Mouse (Mus musculus) liver, adult 2 months (tissue): Measurements from ENCODE around the gene Gm11032. TPM values are rescaled to one million over a fixed set of nuclear protein-coding genes. Genes with fewer than 3 reads are reported as not detected.
"Not testable (repeated sequence)": the region's sequence is repeated elsewhere in the genome, so short reads cannot be mapped to it uniquely, and the experiment has no call there.

Source experiments
- DNase-seq: peaks from one replicate; pipeline ENCODE4 v3.0.0-alpha.2; 2011; ENCODE audit warnings: low read depth, low spot score; ENCODE audit errors: extremely low read depth
- H3K27ac ChIP-seq: fragments of 200-500 bp; replicated peaks from 2 replicates; pipeline ENCODE4 v1.5.1; 2012; ENCODE audit warnings: low read depth, mild to moderate bottlenecking, control low read depth, inconsistent platforms, low read length; ENCODE audit not compliant: insufficient read depth
- H3K27me3 ChIP-seq: fragments of 200-500 bp; 2 replicates; pipeline ENCODE4 v1.6.1; 2012; ENCODE audit warnings: mild to moderate bottlenecking, moderate library complexity, low read length, inconsistent platforms; ENCODE audit not compliant: control insufficient read depth, insufficient read depth
- H3K36me3 ChIP-seq: fragments of 200-500 bp; 2 replicates; pipeline ENCODE4 v1.6.1; 2012; ENCODE audit warnings: low read length, inconsistent platforms; ENCODE audit not compliant: control insufficient read depth, insufficient read depth
- H3K4me1 ChIP-seq: fragments of 200-500 bp; 2 replicates; pipeline ENCODE4 v1.6.1; 2011; ENCODE audit warnings: low read length; ENCODE audit not compliant: control insufficient read depth, insufficient read depth
- H3K4me3 ChIP-seq: fragments of 200-500 bp; 2 replicates; pipeline ENCODE4 v1.5.1; 2011; ENCODE audit warnings: low read depth, mild to moderate bottlenecking, control low read depth, low read length, moderate library complexity; ENCODE audit not compliant: insufficient read depth
- H3K79me2 ChIP-seq: fragments of 200-500 bp; 2 replicates; pipeline ENCODE4 v1.6.1; 2012; ENCODE audit warnings: inconsistent platforms, mild to moderate bottlenecking, low read length, moderate library complexity; ENCODE audit not compliant: control insufficient read depth, insufficient read depth
- H3K9ac ChIP-seq: fragments of 200-500 bp; 2 replicates; pipeline ENCODE4 v1.6.1; 2012; ENCODE audit warnings: low read depth, mild to moderate bottlenecking, control low read depth, inconsistent platforms, low read length
- CTCF ChIP-seq: fragments of 200-500 bp; IDR thresholded peaks from 2 replicates; pipeline ENCODE4 v1.5.1; 2011; ENCODE audit warnings: low read depth, low read length, control low read depth
- POLR2A ChIP-seq: fragments of 200-500 bp; IDR thresholded peaks from 2 replicates; pipeline ENCODE4 v1.6.1; 2011; ENCODE audit warnings: low read length, control low read depth; ENCODE audit not compliant: insufficient read depth; ENCODE audit errors: extremely low read depth
- WGBS: fragments of 180-500 bp; shearing (Covaris S2); methylation state at CpG from one replicate; pipeline ENCODE4 v1.1.7; 2018; 5-methylcytosine and 5-hydroxymethylcytosine counted together
- polyA plus RNA-seq: library from polyadenylated mRNA; depleted of rRNA; stranded (reverse); fragments of >200 nt; gene quantifications from 2 replicates; pipeline ENCODE4 v1.2.3, GENCODE M21; 2012
- total RNA-seq: library from RNA; depleted of rRNA; stranded (reverse); fragments of >200 nt; gene quantifications from 2 replicates; pipeline ENCODE4 v1.2.3, GENCODE M21; 2014

Gene Gm11032
- total and polyA plus RNA-seq, 2 experiments = not detected

GRCm38 (mm10) chr11:4638261-4638660 lies 18.4 kb downstream of the Gm11032 start:
- TF ChIP-seq CTCF = no peak
- no peak for TF ChIP-seq POLR2A
- Histone ChIP-seq H3K36me3 (peaks cover 10% of the 10 kb centered on the region), H3K9ac (peak overlapping the region; percentile 85; the same call in 1 of the 2 replicates), H3K79me2 (peaks cover 16% of the 10 kb centered on the region; the same call in 1 of the 2 replicates), H3K27ac (peak overlapping the region; percentile 80; the same call in 1 of the 2 replicates), H3K4me1 (peaks cover 9% of the 10 kb centered on the region), H3K27me3 (no peaks in the 10 kb centered on the region), H3K4me3 (peak overlapping the region; percentile 94)
- 8% methylated on average over 7 of the region's 7 CpGs for WGBS
- no peak for DNase-seq

GRCm38 (mm10) chr11:4641185-4641584 lies 21.3 kb downstream of the Gm11032 start:
- Histone ChIP-seq H3K36me3 (peaks cover 10% of the 10 kb centered on the region), H3K4me1 (peaks cover 9% of the 10 kb centered on the region), H3K27ac (no peak overlapping the region), H3K4me3 (no peak overlapping the region), H3K9ac (no peak overlapping the region), H3K27me3 (no peaks in the 10 kb centered on the region), H3K79me2 (peaks cover 16% of the 10 kb centered on the region; the same call in 1 of the 2 replicates)
- TF ChIP-seq POLR2A (no peak), CTCF (no peak)
- no peak for DNase-seq

DNA sequence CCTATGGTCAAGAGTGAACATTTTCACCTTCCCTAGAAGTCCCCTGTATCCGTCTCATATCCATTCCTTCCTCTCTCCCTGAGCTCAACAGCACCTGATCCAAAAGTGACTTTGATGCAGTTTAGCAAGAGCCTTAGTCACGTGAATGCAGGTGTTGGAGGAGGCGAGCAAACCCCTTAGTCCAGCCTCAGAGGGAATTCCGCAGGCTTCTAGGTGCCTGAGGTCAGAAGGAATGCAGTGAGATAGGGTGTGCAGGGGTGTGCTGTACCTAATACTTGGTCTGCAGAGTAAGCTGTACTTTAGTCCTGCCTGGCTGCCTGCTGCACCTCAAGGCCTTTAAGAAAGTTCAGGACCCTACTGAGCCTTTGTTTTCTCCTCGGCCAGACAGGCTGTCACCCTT lies 23.9 kb downstream of the Gm11032 start:
- no peak overlapping the region for H3K9ac ChIP-seq
- peaks cover 15% of the 10 kb centered on the region; the same call in 1 of the 2 replicates for H3K79me2 ChIP-seq
- no peak for TF ChIP-seq POLR2A
- no peak for TF ChIP-seq CTCF
- H3K27ac ChIP-seq = no peak overlapping the region
- 89% methylated on average over 5 of the region's 5 CpGs for WGBS
- no peak overlapping the region for H3K4me3 ChIP-seq
- DNase-seq = no peak
- peaks cover 2% of the 10 kb centered on the region for H3K4me1 ChIP-seq
- no peaks in the 10 kb centered on the region for H3K27me3 ChIP-seq
- peaks cover 24% of the 10 kb centered on the region for H3K36me3 ChIP-seq

GRCm38 (mm10) chr11:4645180-4645579 lies 25.3 kb downstream of the Gm11032 start:
- peaks cover 37% of the 10 kb centered on the region for H3K36me3 ChIP-seq
- not testable (repeated sequence) for H3K79me2 ChIP-seq

GRCm38 (mm10) chr11:4646409-4646808 lies 26.5 kb downstream of the Gm11032 start:
- WGBS = 73% methylated on average over 9 of the region's 9 CpGs

More at GRCm38 (mm10) chr11:4645180-4645579, 25.3 kb downstream of the Gm11032 start:
- H3K9ac ChIP-seq, H3K4me3 ChIP-seq, H3K27ac ChIP-seq, H3K4me1 ChIP-seq, DNase-seq, H3K27me3 ChIP-seq: not testable (repeated sequence)
- WGBS = 94% methylated on average over 6 of the region's 6 CpGs

GRCm38 (mm10) chr11:4659818-4660217 lies 40.0 kb downstream of the Gm11032 start:
- H3K4me1 ChIP-seq = peaks cover 10% of the 10 kb centered on the region
- TF ChIP-seq POLR2A = no peak
- no peak for TF ChIP-seq CTCF
- H3K27me3 ChIP-seq = no peaks in the 10 kb centered on the region
- no peak overlapping the region for H3K27ac ChIP-seq
- H3K4me3 ChIP-seq = no peak overlapping the region
- H3K79me2 ChIP-seq = no peaks in the 10 kb centered on the region
- WGBS = 88% methylated on average over 1 of the region's 1 CpGs
- DNase-seq = no peak
- no peak overlapping the region for H3K9ac ChIP-seq
- H3K36me3 ChIP-seq = peaks cover 17% of the 10 kb centered on the region

More at GRCm38 (mm10) chr11:4646409-4646808, 26.5 kb downstream of the Gm11032 start:
- H3K79me2 ChIP-seq = peaks cover 7% of the 10 kb centered on the region; the same call in 1 of the 2 replicates
- no peak overlapping the region for H3K27ac ChIP-seq
- DNase-seq = no peak
- no peaks in the 10 kb centered on the region for H3K27me3 ChIP-seq
- TF ChIP-seq CTCF = no peak
- no peak for TF ChIP-seq POLR2A
- no peak overlapping the region for H3K9ac ChIP-seq
- H3K4me1 ChIP-seq = no peaks in the 10 kb centered on the region
- peaks cover 38% of the 10 kb centered on the region for H3K36me3 ChIP-seq
- no peak overlapping the region for H3K4me3 ChIP-seq
